Mouse (Mus musculus): ENCODE data around the gene Exosc8. TPM values are rescaled to one million over a fixed set of nuclear protein-coding genes. Genes with fewer than 3 reads are reported as not detected.

Exosc8 gene
- polyA plus RNA-seq, 1 experiment: 35.9 TPM

DNA sequence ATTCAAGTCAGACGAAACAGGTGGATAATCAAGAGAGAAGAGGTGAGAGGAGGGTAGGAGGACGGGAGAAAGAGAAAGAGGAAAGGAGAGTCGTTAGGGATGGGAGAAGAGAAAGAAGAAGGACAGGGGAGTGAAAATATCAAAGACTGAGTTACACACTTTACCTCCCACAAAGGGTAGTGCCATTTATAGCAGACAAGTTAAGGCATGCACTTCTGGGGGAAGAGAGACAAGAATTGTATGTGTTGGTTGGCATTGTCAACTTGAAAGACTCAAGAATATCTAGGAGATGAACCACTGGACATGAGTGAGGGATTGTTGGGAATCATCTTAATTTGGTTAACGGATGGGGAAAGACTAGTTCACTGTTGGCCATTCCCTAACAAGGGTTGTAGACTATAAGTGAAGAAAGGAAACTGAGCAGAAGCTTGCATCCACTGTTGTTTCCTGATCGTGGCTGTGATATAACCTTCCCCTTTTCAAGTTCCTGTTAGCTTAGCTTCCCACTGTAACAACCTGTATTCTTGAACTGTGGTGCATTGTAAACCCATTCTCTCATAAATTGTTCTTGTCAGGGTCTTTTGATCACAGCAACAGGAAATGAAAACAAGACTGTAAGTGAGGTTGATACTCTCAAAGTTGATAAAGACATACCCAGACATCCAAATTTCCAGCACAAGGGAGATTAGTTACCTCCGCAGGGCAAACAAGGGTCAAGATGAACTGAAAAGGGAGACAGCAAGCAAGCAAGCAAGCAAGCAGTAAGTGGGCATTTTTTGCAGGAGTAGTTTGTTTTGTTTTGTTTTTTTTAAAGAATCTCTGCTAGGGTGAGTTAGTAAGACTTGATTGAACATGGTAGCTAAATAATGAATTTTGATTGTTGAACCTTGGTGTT lies 53.6 kb downstream of the Exosc8 start:
- no peak for TF ChIP-seq REST (IDR thresholded peaks at IDR 0.05; ENCODE audit: insufficient read depth, insufficient read length)
- TF ChIP-seq TCF12 (IDR thresholded peaks at IDR 0.05; ENCODE audit: insufficient read depth, poor library complexity, severe bottlenecking): no peak
- TF ChIP-seq CEBPB (IDR thresholded peaks at IDR 0.05; ENCODE audit: insufficient read depth, poor library complexity, severe bottlenecking): no peak
- TF ChIP-seq TCF3 (IDR thresholded peaks at IDR 0.05; ENCODE audit: insufficient read length, low read depth): no peak
- TF ChIP-seq MAX (IDR thresholded peaks at IDR 0.05; ENCODE audit: low read depth): no peak
- TF ChIP-seq MYOG (IDR thresholded peaks at IDR 0.05; ENCODE audit: control insufficient read depth in 1 of 3, insufficient read depth in 1 of 3, insufficient read length in 2 of 3, low read depth in 2 of 3): no peak
- TF ChIP-seq E2F4 (IDR thresholded peaks at IDR 0.05; ENCODE audit: insufficient read depth): no peak
- TF ChIP-seq MYOD1 (IDR thresholded peaks at IDR 0.05; ENCODE audit: control insufficient read depth in 1 of 3, insufficient read length in 2 of 3, low read depth in 2 of 3): no peak
- no peak for TF ChIP-seq USF1 (IDR thresholded peaks at IDR 0.05; ENCODE audit: low read depth)
- no peak for TF ChIP-seq SRF (IDR thresholded peaks at IDR 0.05; ENCODE audit: control insufficient read depth, insufficient read length, low read depth)
- TF ChIP-seq POLR2AphosphoS2 (IDR thresholded peaks at IDR 0.05; ENCODE audit: insufficient read length, low read depth): no peak
- no peak for TF ChIP-seq POLR2A (IDR thresholded peaks at IDR 0.05; ENCODE audit: insufficient read length, low read depth)

More for the DNA sequence above, 53.6 kb downstream of the Exosc8 start:
- Histone ChIP-seq H3K27me3 (ENCODE audit: control insufficient read depth, insufficient read depth, insufficient read length) (no peaks in the 10 kb centered on the region), H3K79me2 (ENCODE audit: control insufficient read depth, insufficient read depth) (no peaks in the 10 kb centered on the region), H3K4me3 (no peak overlapping the region), H3ac (ENCODE audit: control insufficient read depth, insufficient read length) (no peak overlapping the region), H3K36me3 (ENCODE audit: control insufficient read depth, insufficient read depth) (no peaks in the 10 kb centered on the region), H3K4me2 (ENCODE audit: low read depth) (no peak overlapping the region)

Other genes with a start within 250 kb of the Exosc8 start
- 13.0 TPM for gene Supt20, start 42.6 kb downstream of the Exosc8 start, polyA plus RNA-seq (2012; fragmentation: generic; extraction: Trizol)
- not detected for gene Gm21958, start 21.0 kb downstream of the Exosc8 start, polyA plus RNA-seq (2012; fragmentation: generic; extraction: Trizol)
- 41.5 TPM for gene Alg5, start 146 bp upstream of the Exosc8 start, polyA plus RNA-seq (2012; fragmentation: generic; extraction: Trizol)
- 0.12 TPM for gene Smad9, start 20.2 kb upstream of the Exosc8 start, polyA plus RNA-seq (2012; fragmentation: generic; extraction: Trizol)
- 24.3 TPM for gene Rfxap, start 72.4 kb upstream of the Exosc8 start, polyA plus RNA-seq (2012; fragmentation: generic; extraction: Trizol)
- gene Sertm1, start 180.5 kb upstream of the Exosc8 start, polyA plus RNA-seq (2012; fragmentation: generic; extraction: Trizol): not detected